Mouse (Mus musculus) heart, adult 2 months (tissue): ENCODE results near the gene Hltf.

Source experiments
- CTCF ChIP-seq: fragments of 200-600 bp; IDR thresholded peaks from 2 replicates; pipeline ENCODE4 v1.8.1; 2022; ENCODE audit warnings: antibody characterized with exemption, mild to moderate bottlenecking, moderate library complexity
- EP300 ChIP-seq: fragments of 200-500 bp; IDR thresholded peaks from 2 replicates; pipeline ENCODE4 v1.6.1; 2011; ENCODE audit warnings: low read depth, low read length, control low read depth; ENCODE audit not compliant: insufficient read depth
- POLR2A ChIP-seq: fragments of 200-500 bp; IDR thresholded peaks from 2 replicates; pipeline ENCODE4 v1.6.1; 2011; ENCODE audit warnings: mild to moderate bottlenecking, low read depth, low read length, control low read depth; ENCODE audit not compliant: insufficient read depth

DNA sequence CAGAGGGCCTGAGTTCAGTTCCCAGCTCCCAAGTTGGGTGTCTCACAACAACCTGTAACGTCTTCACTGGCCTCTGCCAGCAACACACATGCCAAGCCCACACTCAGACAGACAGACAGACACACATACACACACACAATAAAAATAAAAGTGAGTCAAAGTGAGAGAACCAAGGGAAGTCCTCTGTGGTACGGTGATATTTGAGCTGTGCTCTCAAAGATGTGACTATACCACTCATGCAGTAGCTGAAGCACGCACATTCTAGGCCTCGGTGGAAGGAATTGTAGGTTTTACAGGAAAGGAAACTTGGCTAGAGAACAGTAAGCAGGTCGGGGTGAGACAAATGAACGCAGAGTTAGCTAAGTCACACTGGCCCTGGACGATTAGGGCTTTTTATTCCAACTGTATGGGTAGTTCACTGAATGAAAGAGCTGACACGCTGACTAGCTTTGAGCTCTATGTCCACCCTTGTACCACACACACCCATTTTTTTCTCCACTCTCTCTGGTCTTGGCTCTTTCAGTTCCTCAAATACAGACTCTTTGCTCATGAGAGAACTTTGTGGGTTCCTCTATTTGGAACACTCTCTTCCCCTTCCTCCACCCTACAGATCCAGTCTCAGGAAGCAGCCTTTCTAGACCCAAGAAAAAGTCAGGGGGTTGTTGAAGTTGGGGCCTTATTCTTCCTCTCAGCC lies 30.5 kb upstream of the Hltf start:
- TF ChIP-seq POLR2A: no peak
- TF ChIP-seq CTCF: no peak
- TF ChIP-seq EP300: no peak
